Mouse (Mus musculus) embryonic fibroblast, embryonic 13.5 days (primary cell): ENCODE results near the gene Kif24.

Source experiments
- CTCF ChIP-seq: IDR thresholded peaks from 2 replicates; pipeline ENCODE4 v1.5.1; 2011; ENCODE audit warnings: mild to moderate bottlenecking, control low read depth, low read length, moderate library complexity, borderline replicate concordance; ENCODE audit not compliant: insufficient read depth
- POLR2A ChIP-seq: IDR thresholded peaks from 2 replicates; pipeline ENCODE4 v1.6.1; 2011; ENCODE audit warnings: low read depth, mild to moderate bottlenecking, control low read depth, low read length, moderate library complexity

- TF ChIP-seq CTCF (no peak), POLR2A (no peak)
Measured at GRCm38 (mm10) chr4:41391015-41391414, 73.7 kb downstream of the Kif24 start.
